Mouse (Mus musculus): ENCODE data around the gene Adh7. TPM values are rescaled to one million over a fixed set of nuclear protein-coding genes. Genes with fewer than 3 reads are reported as not detected.

The Adh7 gene
- polyA plus RNA-seq, 1 experiment: not detected

GRCm38 (mm10) chr3:138240411-138240810 is 22.9 kb downstream of the Adh7 start:
- H3K36me3 ChIP-seq (ENCODE audit: control insufficient read depth, insufficient read depth, low read length): no peaks in the 10 kb centered on the region
- H3K4me3 ChIP-seq (ENCODE audit: extremely low read depth, insufficient read depth, insufficient read length): no peak overlapping the region
- H3K4me1 ChIP-seq (ENCODE audit: control insufficient read depth, insufficient read depth, insufficient read length): no peaks in the 10 kb centered on the region; the same call in 1 of the 2 replicates
- no peaks in the 10 kb centered on the region for H3K27me3 ChIP-seq (ENCODE audit: control insufficient read depth, insufficient read depth, low read length)
- no peak for DNase-seq (ENCODE audit: low read depth in 1 of 2, low spot score in 2 of 2)
- TF ChIP-seq CTCF (IDR thresholded peaks at IDR 0.05; ENCODE audit: extremely low read depth, insufficient read depth, insufficient read length, insufficient replicate concordance) (no peak), POLR2A (IDR thresholded peaks at IDR 0.05; ENCODE audit: low read depth, low read length) (no peak)
- H3K27ac ChIP-seq (ENCODE audit: insufficient read depth, low read length): no peak overlapping the region
- 94% methylated on average over 3 of the region's 3 CpGs for WGBS

DNA sequence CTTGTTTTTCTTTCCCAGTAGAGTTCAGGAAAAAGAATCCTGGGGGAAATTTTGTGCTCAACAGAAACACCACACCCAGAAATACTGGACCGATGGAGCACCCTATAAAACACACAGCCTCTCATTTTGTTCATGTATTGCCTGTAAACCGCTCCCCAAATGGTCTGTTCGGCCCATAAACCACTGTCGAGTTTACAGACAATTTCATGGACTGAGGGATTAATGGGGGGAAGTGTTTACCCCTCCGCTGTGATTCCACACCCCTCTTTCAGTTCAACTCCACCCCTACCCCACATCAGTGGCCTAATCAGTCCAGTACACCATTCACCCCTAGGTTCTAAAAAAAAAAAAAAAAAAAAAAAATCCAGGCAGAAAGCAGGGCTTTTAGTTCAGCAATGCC is 23.4 kb downstream of the Adh7 start:
- no peaks in the 10 kb centered on the region for H3K36me3 ChIP-seq (ENCODE audit: control insufficient read depth, insufficient read depth, low read length)
- 81% methylated on average over 5 of the region's 5 CpGs for WGBS
- H3K4me1 ChIP-seq (ENCODE audit: control insufficient read depth, insufficient read depth, insufficient read length): no peaks in the 10 kb centered on the region; the same call in 1 of the 2 replicates
- no peak for DNase-seq (ENCODE audit: low read depth in 1 of 2, low spot score in 2 of 2)
- no peaks in the 10 kb centered on the region for H3K27me3 ChIP-seq (ENCODE audit: control insufficient read depth, insufficient read depth, low read length)
- no peak overlapping the region for H3K27ac ChIP-seq (ENCODE audit: insufficient read depth, low read length)
- no peak overlapping the region for H3K4me3 ChIP-seq (ENCODE audit: extremely low read depth, insufficient read depth, insufficient read length)
- no peak for TF ChIP-seq CTCF (IDR thresholded peaks at IDR 0.05; ENCODE audit: extremely low read depth, insufficient read depth, insufficient read length, insufficient replicate concordance)
- no peak for TF ChIP-seq POLR2A (IDR thresholded peaks at IDR 0.05; ENCODE audit: low read depth, low read length)

GRCm38 (mm10) chr3:138241371-138241770 is 23.8 kb downstream of the Adh7 start:
- H3K4me3 ChIP-seq (ENCODE audit: extremely low read depth, insufficient read depth, insufficient read length): no peak overlapping the region
- no peaks in the 10 kb centered on the region for H3K36me3 ChIP-seq (ENCODE audit: control insufficient read depth, insufficient read depth, low read length)
- H3K27ac ChIP-seq (ENCODE audit: insufficient read depth, low read length): no peak overlapping the region
- no peaks in the 10 kb centered on the region for H3K27me3 ChIP-seq (ENCODE audit: control insufficient read depth, insufficient read depth, low read length)
- TF ChIP-seq CTCF (IDR thresholded peaks at IDR 0.05; ENCODE audit: extremely low read depth, insufficient read depth, insufficient read length, insufficient replicate concordance): no peak
- no peak for TF ChIP-seq POLR2A (IDR thresholded peaks at IDR 0.05; ENCODE audit: low read depth, low read length)
- no peaks in the 10 kb centered on the region; the same call in 1 of the 2 replicates for H3K4me1 ChIP-seq (ENCODE audit: control insufficient read depth, insufficient read depth, insufficient read length)
- 51% methylated on average over 6 of the region's 6 CpGs for WGBS
- DNase-seq (ENCODE audit: low read depth in 1 of 2, low spot score in 2 of 2): no peak

DNA sequence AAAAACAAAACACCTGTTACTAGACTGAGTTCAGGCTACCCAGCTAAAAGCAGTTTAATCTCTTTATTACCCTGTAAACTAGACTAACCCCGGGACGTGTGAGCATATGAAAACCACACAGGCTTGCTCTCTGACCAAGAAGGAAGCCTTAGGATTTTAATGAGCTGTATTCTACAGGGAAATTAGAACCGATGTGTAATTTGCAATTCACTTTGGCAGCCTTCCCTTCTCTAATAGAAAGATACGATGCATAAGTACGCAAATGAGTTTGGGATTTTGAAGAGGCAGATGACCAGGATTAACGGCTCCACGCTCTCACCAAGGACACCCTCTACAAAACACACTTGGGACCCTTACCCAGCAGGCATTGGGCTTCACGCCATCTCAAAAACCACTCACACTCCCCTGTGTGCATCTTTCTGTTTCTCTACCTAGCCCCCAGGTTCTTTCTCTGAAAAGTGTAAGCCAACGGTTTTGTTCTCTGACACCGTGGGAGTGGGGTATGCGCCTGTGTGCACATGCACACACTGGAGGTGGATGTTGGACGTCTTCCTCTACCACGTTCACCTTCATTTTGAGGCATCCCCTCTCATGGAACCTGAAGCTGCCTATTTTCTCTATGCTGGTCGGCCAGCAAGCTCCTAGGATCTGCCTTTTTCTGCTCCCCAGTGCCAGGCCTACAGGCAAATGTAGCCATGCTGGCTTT is 24.6 kb downstream of the Adh7 start:
- 89% methylated on average over 14 of the region's 14 CpGs for WGBS
- no peaks in the 10 kb centered on the region; the same call in 1 of the 2 replicates for H3K4me1 ChIP-seq (ENCODE audit: control insufficient read depth, insufficient read depth, insufficient read length)
- no peaks in the 10 kb centered on the region for H3K36me3 ChIP-seq (ENCODE audit: control insufficient read depth, insufficient read depth, low read length)
- H3K27me3 ChIP-seq (ENCODE audit: control insufficient read depth, insufficient read depth, low read length): no peaks in the 10 kb centered on the region
- DNase-seq (ENCODE audit: low read depth in 1 of 2, low spot score in 2 of 2): no peak
- TF ChIP-seq CTCF (IDR thresholded peaks at IDR 0.05; ENCODE audit: extremely low read depth, insufficient read depth, insufficient read length, insufficient replicate concordance) (no peak), POLR2A (IDR thresholded peaks at IDR 0.05; ENCODE audit: low read depth, low read length) (no peak)
- H3K4me3 ChIP-seq (ENCODE audit: extremely low read depth, insufficient read depth, insufficient read length): no peak overlapping the region
- H3K27ac ChIP-seq (ENCODE audit: insufficient read depth, low read length): no peak overlapping the region

- TF ChIP-seq POLR2A (IDR thresholded peaks at IDR 0.05; ENCODE audit: low read depth, low read length) (no peak), CTCF (IDR thresholded peaks at IDR 0.05; ENCODE audit: extremely low read depth, insufficient read depth, insufficient read length, insufficient replicate concordance) (no peak)
- no peak overlapping the region for H3K4me3 ChIP-seq (ENCODE audit: extremely low read depth, insufficient read depth, insufficient read length)
- H3K27me3 ChIP-seq (ENCODE audit: control insufficient read depth, insufficient read depth, low read length): no peaks in the 10 kb centered on the region
- no peak for DNase-seq (ENCODE audit: low read depth in 1 of 2, low spot score in 2 of 2)
- H3K27ac ChIP-seq (ENCODE audit: insufficient read depth, low read length): no peak overlapping the region
- 88% methylated on average over 6 of the region's 6 CpGs for WGBS
- H3K4me1 ChIP-seq (ENCODE audit: control insufficient read depth, insufficient read depth, insufficient read length): no peaks in the 10 kb centered on the region; the same call in 1 of the 2 replicates
- no peaks in the 10 kb centered on the region for H3K36me3 ChIP-seq (ENCODE audit: control insufficient read depth, insufficient read depth, low read length)
These were observed 25.4 kb downstream of the Adh7 start for GRCm38 (mm10) chr3:138242933-138243332.

- Histone ChIP-seq H3K4me3 (ENCODE audit: extremely low read depth, insufficient read depth, insufficient read length) (no peak overlapping the region), H3K27ac (ENCODE audit: insufficient read depth, low read length) (no peak overlapping the region), H3K4me1 (ENCODE audit: control insufficient read depth, insufficient read depth, insufficient read length) (no peaks in the 10 kb centered on the region), H3K27me3 (ENCODE audit: control insufficient read depth, insufficient read depth, low read length) (no peaks in the 10 kb centered on the region), H3K36me3 (ENCODE audit: control insufficient read depth, insufficient read depth, low read length) (no peaks in the 10 kb centered on the region)
- 86% methylated on average over 7 of the region's 7 CpGs for WGBS
- TF ChIP-seq POLR2A (IDR thresholded peaks at IDR 0.05; ENCODE audit: low read depth, low read length) (no peak), CTCF (IDR thresholded peaks at IDR 0.05; ENCODE audit: extremely low read depth, insufficient read depth, insufficient read length, insufficient replicate concordance) (no peak)
- no peak for DNase-seq (ENCODE audit: low read depth in 1 of 2, low spot score in 2 of 2)
These were observed 26.8 kb downstream of the Adh7 start for GRCm38 (mm10) chr3:138244338-138244874.

GRCm38 (mm10) chr3:138246511-138247020 is 29.0 kb downstream of the Adh7 start:
- H3K4me3 ChIP-seq (ENCODE audit: extremely low read depth, insufficient read depth, insufficient read length): no peak overlapping the region
- TF ChIP-seq POLR2A (IDR thresholded peaks at IDR 0.05; ENCODE audit: low read depth, low read length) (no peak), CTCF (IDR thresholded peaks at IDR 0.05; ENCODE audit: extremely low read depth, insufficient read depth, insufficient read length, insufficient replicate concordance) (no peak)
- H3K27ac ChIP-seq (ENCODE audit: insufficient read depth, low read length): no peak overlapping the region
- H3K4me1 ChIP-seq (ENCODE audit: control insufficient read depth, insufficient read depth, insufficient read length): no peaks in the 10 kb centered on the region
- no peak for DNase-seq (ENCODE audit: low read depth in 1 of 2, low spot score in 2 of 2)
- H3K36me3 ChIP-seq (ENCODE audit: control insufficient read depth, insufficient read depth, low read length): no peaks in the 10 kb centered on the region
- H3K27me3 ChIP-seq (ENCODE audit: control insufficient read depth, insufficient read depth, low read length): no peaks in the 10 kb centered on the region
